Mouse (Mus musculus) frontal cortex, postnatal 10 days (tissue): ENCODE data around the gene Magi2.
A peak's percentile ranks its signal among the peaks of the same experiment; 100 is the strongest.

Experiments used
- DNase-seq, 2 experiments: peaks; one replicate each; pipeline ENCODE4 v3.0.0; 2022; ENCODE audit warnings: low spot score in 2 of 2, mixed read lengths in 1 of 2

Gene Magi2

GRCm38 (mm10) chr5:20074101-20074500 is 847.3 kb downstream of the Magi2 start:
- no peak for DNase-seq

GRCm38 (mm10) chr5:20074867-20075266 is 848.0 kb downstream of the Magi2 start:
- DNase-seq = no peak

- no peak for DNase-seq
Measured at GRCm38 (mm10) chr5:20078931-20079330, 852.1 kb downstream of the Magi2 start.

GRCm38 (mm10) chr5:20080605-20081309 is 853.9 kb downstream of the Magi2 start:
- DNase-seq = no peak

GRCm38 (mm10) chr5:20082368-20082767 is 855.5 kb downstream of the Magi2 start:
- no peak for DNase-seq

- no peak for DNase-seq
Measured at GRCm38 (mm10) chr5:20087083-20087482, 860.2 kb downstream of the Magi2 start.

GRCm38 (mm10) chr5:20103869-20104268 is 877.0 kb downstream of the Magi2 start:
- no peak for DNase-seq

GRCm38 (mm10) chr5:20104496-20104895 is 877.7 kb downstream of the Magi2 start:
- DNase-seq = no peak

GRCm38 (mm10) chr5:20109496-20109895 is 882.7 kb downstream of the Magi2 start:
- no peak for DNase-seq

- DNase-seq = no peak
Measured at GRCm38 (mm10) chr5:20117156-20117555, 890.3 kb downstream of the Magi2 start.

- no peak for DNase-seq
Measured at GRCm38 (mm10) chr5:20140235-20140634, 913.4 kb downstream of the Magi2 start.

- DNase-seq = no peak
Measured at GRCm38 (mm10) chr5:20140662-20141444, 914.0 kb downstream of the Magi2 start.

- DNase-seq = no peak
Measured at GRCm38 (mm10) chr5:20153359-20154125, 926.7 kb downstream of the Magi2 start.

- peak in 1 of 2 experiments; percentile 13 for DNase-seq
Measured at GRCm38 (mm10) chr5:20196765-20197164, 969.9 kb downstream of the Magi2 start.

- DNase-seq = no peak
Measured at GRCm38 (mm10) chr5:20197395-20197794, 970.6 kb downstream of the Magi2 start.

GRCm38 (mm10) chr5:20201348-20201747 is 974.5 kb downstream of the Magi2 start:
- no peak for DNase-seq

- DNase-seq = no peak
Measured at GRCm38 (mm10) chr5:20208110-20208509, 981.3 kb downstream of the Magi2 start.

GRCm38 (mm10) chr5:20213299-20213698 is 986.5 kb downstream of the Magi2 start:
- DNase-seq = no peak

GRCm38 (mm10) chr5:20226471-20227210 is 999.8 kb downstream of the Magi2 start:
- no peak for DNase-seq

GRCm38 (mm10) chr5:20227912-20228762 is 1001.3 kb downstream of the Magi2 start:
- no peak for DNase-seq

GRCm38 (mm10) chr5:20231908-20232307 is 1005.1 kb downstream of the Magi2 start:
- no peak for DNase-seq
